Mouse (Mus musculus) adrenal gland, adult 18-20 months (tissue): Measurements from ENCODE around the gene Thbs4. TPM values are rescaled to one million over a fixed set of nuclear protein-coding genes. Genes with fewer than 3 reads are reported as not detected.
"Not testable (repeated sequence)": the region's sequence is repeated elsewhere in the genome, so short reads cannot be mapped to it uniquely, and the experiment has no call there.

Source experiments
- DNase-seq, 2 experiments: peaks; one replicate each; pipeline ENCODE4 v3.0.0; 2021 to 2022; ENCODE audit warnings: low spot score in 2 of 2
- long read RNA-seq, 2 experiments: library from polyadenylated mRNA; stranded (forward); transcript quantifications; one replicate each; pipeline ENCODE4 v2.0.0; 2021
- total RNA-seq, 2 experiments: library from RNA; stranded (reverse); gene quantifications; 1 replicate in 1 of 2; 2 replicates in 1 of 2; pipeline ENCODE4 v1.2.3; 2021

Gene Thbs4
- total RNA-seq: 1 to 10 TPM; 2.2 to 7.7 TPM
- long read RNA-seq, experiment 1, partial matches to known transcripts: 0 of 1 reads
- long read RNA-seq, experiment 1, other reads (novel, unspliced or antisense): 0 of 1 reads
- long read RNA-seq, experiment 2, partial matches to known transcripts: 2 of 3 reads
- long read RNA-seq, experiment 2, other reads (novel, unspliced or antisense): 0 of 3 reads

GRCm38 (mm10) chr13:92794462-92795214, at the start of gene Thbs4:
Gene Thbs4 (minus strand): TSS chr13:92794818.
- no peak for DNase-seq

- DNase-seq: no peak
Measured at GRCm38 (mm10) chr13:92833162-92833561, 38.5 kb upstream of the Thbs4 start.

- DNase-seq: no peak
Measured at GRCm38 (mm10) chr13:92828820-92829219, 34.2 kb upstream of the Thbs4 start.

DNA sequence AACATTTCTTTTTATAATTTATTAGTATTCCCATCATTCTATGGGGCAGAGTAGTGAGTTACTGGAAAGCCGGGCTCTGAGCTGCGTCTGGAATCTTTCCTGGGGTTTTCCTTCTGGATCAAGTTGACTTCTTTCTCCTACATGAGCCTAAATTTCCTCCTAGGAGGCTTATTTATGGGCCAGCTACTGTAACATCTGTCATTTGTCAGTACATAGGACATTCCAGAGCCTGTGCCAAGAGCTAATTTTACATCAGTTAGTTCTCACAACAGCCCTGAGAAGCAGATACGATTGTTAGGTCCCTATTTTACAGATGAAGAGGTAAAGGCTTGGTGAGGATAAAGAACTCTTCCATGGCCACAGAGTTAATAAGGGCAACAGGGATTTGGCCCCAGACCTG, 22.7 kb upstream of the Thbs4 start:
- no peak for DNase-seq

- DNase-seq: no peak
Measured at GRCm38 (mm10) chr13:92816329-92816728, 21.7 kb upstream of the Thbs4 start.

GRCm38 (mm10) chr13:92810592-92810991, 16.0 kb upstream of the Thbs4 start:
- DNase-seq: not testable (repeated sequence)

GRCm38 (mm10) chr13:92807849-92808248, 13.2 kb upstream of the Thbs4 start:
- DNase-seq: no peak

- DNase-seq: no peak
Measured at GRCm38 (mm10) chr13:92806785-92807184, 12.2 kb upstream of the Thbs4 start.

DNA sequence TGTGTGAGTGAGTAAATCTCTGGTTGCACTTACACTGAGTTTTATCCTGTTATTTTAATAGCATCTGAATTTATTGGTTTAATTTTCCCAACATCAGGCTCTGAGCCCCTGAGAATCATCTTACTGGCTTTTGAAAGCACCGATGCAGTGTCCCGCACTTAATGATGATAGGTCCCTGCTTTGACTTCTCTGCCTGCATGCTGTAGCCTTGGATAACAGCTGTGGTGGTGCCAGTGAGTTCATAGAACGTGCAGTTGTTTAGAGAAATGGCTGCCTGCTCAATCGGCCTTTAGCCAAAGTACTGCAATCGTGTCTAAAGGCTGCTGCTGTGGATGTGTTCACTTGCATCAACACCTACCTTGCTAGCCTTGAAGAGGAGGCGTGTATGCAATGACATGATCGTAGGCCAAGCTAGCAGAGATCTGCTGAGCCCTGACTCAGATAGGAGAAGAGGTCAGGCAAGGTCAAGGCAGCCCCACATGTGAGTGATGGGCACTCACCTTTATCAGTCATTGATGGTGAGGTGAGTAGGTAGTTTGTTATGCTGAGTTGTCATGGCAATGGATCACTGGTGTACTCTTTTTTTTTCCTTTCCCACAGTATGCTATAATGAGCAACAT, 4.8 kb upstream of the Thbs4 start:
- no peak for DNase-seq

DNA sequence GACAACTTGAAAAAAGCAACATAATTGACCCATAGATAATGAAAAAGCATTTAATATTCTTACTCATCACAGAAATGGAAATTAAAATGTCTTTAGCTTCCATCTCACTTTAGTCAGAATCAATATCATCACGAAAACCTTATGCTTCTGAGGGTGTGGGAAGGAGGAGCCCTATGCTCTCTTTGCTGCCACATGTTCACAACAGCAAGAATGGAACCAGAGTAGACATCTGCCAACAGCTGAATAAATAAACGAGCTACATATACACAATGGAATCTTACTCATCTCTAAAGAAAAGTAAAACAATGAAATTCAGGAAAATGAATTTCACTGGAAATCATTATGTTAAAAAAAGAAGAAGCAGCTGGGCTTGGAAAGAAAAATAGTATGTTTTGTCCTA, 4.2 kb upstream of the Thbs4 start:
- DNase-seq: no peak

- DNase-seq: no peak
Measured at GRCm38 (mm10) chr13:92793636-92794035, 982 bp downstream of the Thbs4 start.

GRCm38 (mm10) chr13:92791474-92791873, 3.1 kb downstream of the Thbs4 start:
- no peak for DNase-seq

DNA sequence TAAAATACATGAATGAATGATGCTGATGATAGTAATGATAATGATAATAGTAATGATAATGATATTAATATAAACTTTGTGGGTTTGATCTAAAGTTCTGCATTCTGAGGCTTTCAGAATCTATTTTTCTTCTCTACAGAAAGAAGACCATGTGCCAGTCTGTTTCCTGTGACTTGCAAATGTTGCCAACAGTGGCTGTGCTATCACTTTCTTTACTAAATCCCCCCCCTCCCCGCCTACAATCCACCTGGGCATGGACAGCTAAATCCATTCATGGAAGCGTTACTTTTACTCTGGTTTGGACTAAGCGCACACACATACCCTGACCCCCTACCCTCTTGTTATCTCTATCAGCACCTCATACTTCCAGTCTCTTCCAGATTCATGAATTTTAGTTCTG, 10.3 kb downstream of the Thbs4 start:
- DNase-seq: no peak

- no peak for DNase-seq
Measured at GRCm38 (mm10) chr13:92783551-92783950, 11.1 kb downstream of the Thbs4 start.

- no peak for DNase-seq
Measured at GRCm38 (mm10) chr13:92780927-92781326, 13.7 kb downstream of the Thbs4 start.

DNA sequence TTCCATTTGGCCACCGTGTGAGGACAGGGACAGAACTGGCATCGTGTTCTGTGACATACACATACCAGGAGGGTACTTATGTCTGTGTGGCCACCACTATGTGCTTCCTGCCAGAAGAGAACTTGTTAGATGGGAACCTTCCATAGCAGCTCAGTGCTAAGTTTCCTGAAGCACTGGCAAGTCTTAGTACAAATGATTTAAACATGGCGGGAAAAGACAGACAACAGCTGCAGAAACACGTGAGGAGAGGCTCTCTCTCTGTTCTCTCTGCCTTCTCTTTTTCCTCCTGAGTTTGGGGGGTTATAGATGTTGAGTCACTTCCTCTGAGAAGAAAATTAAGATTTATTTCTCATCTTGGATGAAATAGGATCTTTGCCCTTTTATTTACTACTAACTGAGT, 14.5 kb downstream of the Thbs4 start:
- no peak for DNase-seq

- DNase-seq: no peak
Measured at GRCm38 (mm10) chr13:92778642-92779041, 16.0 kb downstream of the Thbs4 start.

- DNase-seq: no peak
Measured at GRCm38 (mm10) chr13:92775916-92776315, 18.7 kb downstream of the Thbs4 start.

- no peak for DNase-seq
Measured at GRCm38 (mm10) chr13:92774887-92775286, 19.7 kb downstream of the Thbs4 start.

DNA sequence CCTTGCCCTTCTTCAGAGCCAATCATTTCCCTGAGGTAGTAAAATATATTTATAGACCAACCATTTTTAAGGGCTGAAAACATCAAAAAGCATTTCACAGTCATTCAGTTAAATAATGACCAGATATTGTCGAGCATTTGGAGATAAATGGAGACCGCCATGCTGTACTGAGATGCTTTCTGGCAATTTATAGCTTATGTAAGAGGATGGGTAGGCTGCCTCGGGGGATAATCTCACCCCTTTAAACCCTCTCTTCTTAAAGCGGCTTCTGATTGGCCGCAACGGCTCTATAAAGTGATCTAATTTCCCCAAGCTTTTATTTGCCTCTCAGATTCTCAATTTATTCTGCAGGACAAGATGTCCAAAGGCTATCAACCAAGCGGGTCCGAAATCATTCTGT, 22.1 kb downstream of the Thbs4 start:
- no peak for DNase-seq

- no peak for DNase-seq
Measured at GRCm38 (mm10) chr13:92771566-92771965, 23.1 kb downstream of the Thbs4 start.

- DNase-seq: no peak
Measured at GRCm38 (mm10) chr13:92765454-92766242, 29.0 kb downstream of the Thbs4 start.
